Mouse (Mus musculus) CD4-positive naive resting alpha-beta T cell, adult 57 days (primary cell): ENCODE results near the gene Slitrk6. TPM values are rescaled to one million over a fixed set of nuclear protein-coding genes. Genes with fewer than 3 reads are reported as not detected.

Source experiments
- total RNA-seq: library from RNA; stranded (reverse); gene quantifications from one replicate; pipeline ENCODE4 v1.2.4, GENCODE M21; 2023

Slitrk6 gene
- total RNA-seq: not detected

DNA sequence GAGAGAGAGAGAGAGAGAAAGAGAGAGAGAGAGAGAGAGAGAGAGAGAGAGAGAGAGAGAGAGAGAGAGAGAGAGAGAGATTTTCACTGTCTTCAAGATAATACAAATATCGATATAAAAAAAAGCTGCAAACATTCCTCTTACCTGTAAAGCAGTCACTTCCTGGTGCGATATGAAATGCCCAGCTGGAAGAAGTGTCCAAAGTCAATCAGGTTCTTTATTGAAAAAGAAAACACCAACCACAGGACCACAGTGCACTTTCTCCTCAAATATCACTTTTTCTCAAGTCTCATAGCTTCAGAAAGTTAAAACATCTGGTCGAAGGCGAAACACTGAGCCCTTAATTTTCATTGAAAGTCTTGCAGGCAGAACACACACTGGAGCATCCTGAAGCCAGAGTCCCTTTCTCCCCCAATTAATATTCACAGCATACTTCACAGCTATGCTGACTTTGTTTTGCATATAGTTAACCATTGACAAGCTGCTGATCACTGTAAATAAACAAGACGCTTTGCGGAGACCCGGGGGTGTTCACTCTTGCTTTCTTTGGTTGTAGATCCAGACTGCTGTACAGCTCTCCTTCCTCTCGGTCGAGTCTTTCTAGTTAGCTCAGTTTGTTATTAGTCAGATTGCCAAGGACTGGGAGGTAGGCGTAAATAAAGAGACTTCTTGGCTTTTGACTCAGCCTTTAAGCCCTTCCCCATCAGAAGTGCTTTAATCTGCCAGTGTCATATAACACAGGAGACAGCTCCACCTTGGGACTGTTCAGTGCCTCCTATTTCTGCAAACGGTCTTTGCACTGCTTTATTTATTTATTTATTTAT, at the start of gene Slitrk6:
TSS of gene Slitrk6 (minus strand) at position 666 of the 824 bp plus-strand sequence.

